Mouse (Mus musculus) layer of hippocampus, adult 8-10 months (tissue): ENCODE measurements around the gene Gm44502. TPM values are rescaled to one million over a fixed set of nuclear protein-coding genes. Genes with fewer than 3 reads are reported as not detected.
"Not testable (repeated sequence)": the region's sequence is repeated elsewhere in the genome, so short reads cannot be mapped to it uniquely, and the experiment has no call there.

ENCODE experiments used
- DNase-seq, 2 experiments: peaks; one replicate each; pipeline ENCODE4 v3.0.0; 2022; ENCODE audit warnings: low spot score in 2 of 2
- total RNA-seq, 4 experiments: library from RNA; stranded (reverse); gene quantifications; 2 replicates each; pipeline ENCODE4 v1.2.4; 2022

The Gm44502 gene
- total RNA-seq, 4 experiments from 2014 or later = not detected

- DNase-seq = no peak
These were observed 24.5 kb upstream of the Gm44502 start, which contains the start of gene Mapk8ip2 for GRCm38 (mm10) chr15:89453865-89454478. Mapk8ip2 (plus strand) TSS chr15:89453913.

GRCm38 (mm10) chr15:89452906-89453864, 23.7 kb upstream of the Gm44502 start:
- DNase-seq = no peak

- DNase-seq = no peak
These were observed 13.1 kb upstream of the Gm44502 start for GRCm38 (mm10) chr15:89442486-89443070.

- DNase-seq = no peak
These were observed 6.4 kb upstream of the Gm44502 start for GRCm38 (mm10) chr15:89435878-89436277.

- DNase-seq = no peak
These were observed 4.6 kb upstream of the Gm44502 start for GRCm38 (mm10) chr15:89434136-89434535.

GRCm38 (mm10) chr15:89432946-89433345, 3.5 kb upstream of the Gm44502 start:
- DNase-seq = no peak

GRCm38 (mm10) chr15:89431806-89432205, 2.3 kb upstream of the Gm44502 start:
- no peak for DNase-seq

GRCm38 (mm10) chr15:89431271-89431670, 1.8 kb upstream of the Gm44502 start:
- no peak for DNase-seq

- not testable (repeated sequence) for DNase-seq
These were observed 1.3 kb upstream of the Gm44502 start for GRCm38 (mm10) chr15:89430771-89431170.

- no peak for DNase-seq
These were observed 845 bp upstream of the Gm44502 start for GRCm38 (mm10) chr15:89430341-89430740.

GRCm38 (mm10) chr15:89428821-89429351, 610 bp downstream of the Gm44502 start:
- DNase-seq = no peak

GRCm38 (mm10) chr15:89428136-89428790, 1.2 kb downstream of the Gm44502 start:
- no peak for DNase-seq

GRCm38 (mm10) chr15:89426716-89427115, 2.8 kb downstream of the Gm44502 start:
- no peak for DNase-seq

GRCm38 (mm10) chr15:89425711-89426121, 3.8 kb downstream of the Gm44502 start, which contains the start of gene Cpt1b:
Cpt1b (minus strand) TSS chr15:89425863.
- no peak for DNase-seq

- no peak for DNase-seq
These were observed 4.9 kb downstream of the Gm44502 start for GRCm38 (mm10) chr15:89424621-89425020.

GRCm38 (mm10) chr15:89421938-89422337, 7.6 kb downstream of the Gm44502 start:
- no peak for DNase-seq

GRCm38 (mm10) chr15:89415282-89415681, 14.2 kb downstream of the Gm44502 start:
- DNase-seq = no peak

GRCm38 (mm10) chr15:89410118-89410517, 19.4 kb downstream of the Gm44502 start, which contains the start of gene Syce3:
Syce3 (minus strand) TSS chr15:89410503.
- DNase-seq = no peak

GRCm38 (mm10) chr15:89406691-89407090, 22.8 kb downstream of the Gm44502 start:
- DNase-seq = no peak

- DNase-seq = no peak
These were observed 24.5 kb downstream of the Gm44502 start for GRCm38 (mm10) chr15:89404831-89405623.
